Mouse (Mus musculus) retina, postnatal 7 days (tissue): ENCODE results near the gene Cd44.

Experiments
- DNase-seq: peaks from one replicate; pipeline ENCODE4 v3.0.0-alpha.2; 2012; ENCODE audit warnings: low read depth, low spot score

Gene Cd44

DNA sequence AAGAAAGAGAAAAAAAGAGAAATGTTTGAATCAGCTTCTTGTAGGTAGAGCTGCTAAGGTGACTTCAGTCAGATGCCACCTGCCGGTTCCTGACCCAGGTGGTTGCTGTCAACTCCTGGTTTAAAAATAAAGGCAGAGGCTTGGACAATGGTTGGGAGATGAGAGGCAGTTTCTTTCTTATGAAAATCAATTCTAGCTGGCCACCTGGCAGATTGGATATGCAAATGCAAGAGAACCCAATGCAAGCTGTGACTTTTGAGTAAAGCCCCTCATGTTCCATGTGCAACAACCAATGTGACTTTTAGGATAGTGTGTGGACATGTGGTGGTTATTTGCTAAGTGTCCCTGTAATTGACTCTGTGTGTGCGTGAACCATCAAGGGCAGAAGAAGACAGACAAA is 33.0 kb downstream of the Cd44 start:
- no peak for DNase-seq

- no peak for DNase-seq
Measured at GRCm38 (mm10) chr2:102867396-102868088, 33.9 kb downstream of the Cd44 start.

GRCm38 (mm10) chr2:102866594-102866993 is 34.9 kb downstream of the Cd44 start:
- no peak for DNase-seq

DNA sequence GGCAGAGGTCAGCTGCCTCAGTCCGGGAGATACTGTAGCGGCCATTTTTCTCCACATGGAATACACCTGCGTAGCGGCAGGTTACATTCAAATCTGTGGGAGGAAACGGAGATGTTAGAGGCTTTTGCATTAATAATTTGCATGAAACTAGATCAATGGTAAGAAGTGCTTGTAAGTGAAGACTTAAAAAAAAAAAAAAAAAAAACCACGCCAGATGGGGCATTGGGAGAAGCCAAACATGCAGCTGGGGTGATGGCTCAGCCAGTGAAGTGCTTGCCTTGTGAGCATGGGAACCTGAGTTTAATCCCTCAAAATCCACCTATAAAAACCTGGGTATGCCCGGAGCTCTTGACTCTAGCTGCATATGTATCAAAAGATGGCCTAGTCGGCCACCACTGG is 36.1 kb downstream of the Cd44 start:
- DNase-seq, result no peak

- no peak for DNase-seq
Measured at GRCm38 (mm10) chr2:102864695-102865353, 36.6 kb downstream of the Cd44 start.

GRCm38 (mm10) chr2:102864036-102864435 is 37.4 kb downstream of the Cd44 start:
- no peak for DNase-seq

- no peak for DNase-seq
Measured at GRCm38 (mm10) chr2:102863583-102863982, 37.9 kb downstream of the Cd44 start.

DNA sequence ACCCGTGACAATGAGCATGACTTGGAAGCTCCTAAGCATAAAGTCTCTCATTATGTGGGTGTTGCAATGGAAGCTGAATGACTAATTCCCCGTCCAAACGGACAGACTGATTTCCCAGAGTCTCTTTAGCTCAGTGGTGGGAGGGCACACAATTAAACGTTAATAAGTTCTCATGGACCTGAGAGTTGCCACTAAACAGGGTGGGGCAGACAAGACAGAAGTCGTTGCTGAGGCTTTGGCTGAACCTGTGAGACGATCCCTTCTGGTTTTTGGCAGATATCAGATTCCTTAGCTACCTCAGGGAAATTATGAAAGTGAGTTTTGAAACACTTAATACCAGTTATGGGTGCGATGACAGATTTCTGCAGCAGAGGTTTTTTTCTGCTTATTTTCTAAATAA is 38.8 kb downstream of the Cd44 start:
- no peak for DNase-seq

- DNase-seq, result no peak
Measured at GRCm38 (mm10) chr2:102858271-102858670, 43.2 kb downstream of the Cd44 start.

- DNase-seq, result no peak
Measured at GRCm38 (mm10) chr2:102853297-102853696, 48.2 kb downstream of the Cd44 start.

- DNase-seq, result no peak
Measured at GRCm38 (mm10) chr2:102851936-102852477, 49.5 kb downstream of the Cd44 start.

GRCm38 (mm10) chr2:102850026-102850425 is 51.4 kb downstream of the Cd44 start:
- DNase-seq, result no peak

GRCm38 (mm10) chr2:102848811-102849433 is 52.5 kb downstream of the Cd44 start:
- DNase-seq, result no peak

- DNase-seq, result no peak
Measured at GRCm38 (mm10) chr2:102841231-102841630, 60.2 kb downstream of the Cd44 start.

DNA sequence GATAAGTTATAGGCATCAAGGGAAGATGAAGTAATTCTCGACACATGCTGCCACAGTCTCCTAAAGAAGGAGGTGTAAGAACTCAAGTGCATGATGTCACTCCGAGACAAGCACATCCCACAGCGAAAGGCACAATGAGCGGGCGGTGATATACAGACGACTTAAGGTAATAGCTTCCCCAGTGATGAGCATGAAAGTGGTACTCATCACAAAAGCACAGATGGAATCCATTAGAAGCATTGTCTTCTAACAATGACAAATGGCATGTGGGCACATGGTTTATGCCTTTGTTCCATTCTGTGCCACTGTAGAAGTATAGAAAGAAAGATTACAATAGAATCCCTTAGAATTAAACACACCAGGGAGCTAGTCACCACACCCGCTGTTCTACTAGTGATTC is 63.3 kb downstream of the Cd44 start:
- no peak for DNase-seq

GRCm38 (mm10) chr2:102831547-102831946 is 69.9 kb downstream of the Cd44 start:
- no peak for DNase-seq

- DNase-seq, result no peak
Measured at GRCm38 (mm10) chr2:102829201-102829600, 72.3 kb downstream of the Cd44 start.

DNA sequence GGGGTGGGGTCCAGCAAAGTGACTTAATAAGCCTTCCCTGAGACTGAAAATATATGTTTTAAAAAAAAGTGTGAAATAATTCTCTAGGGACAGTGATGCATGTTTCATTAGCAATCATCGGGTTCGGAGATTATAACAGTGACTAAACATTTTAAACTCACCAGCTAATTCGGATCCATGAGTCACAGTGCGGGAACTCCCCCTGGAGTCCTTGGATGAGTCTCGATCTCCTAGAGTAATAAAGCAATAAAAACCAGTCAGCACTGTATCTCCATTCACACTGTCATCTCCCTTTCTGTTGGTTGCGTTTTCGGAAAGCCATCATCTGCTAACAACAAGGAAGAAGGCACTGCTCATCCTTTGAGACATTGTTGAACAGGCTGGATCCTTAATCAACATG is 73.1 kb downstream of the Cd44 start:
- no peak for DNase-seq

DNA sequence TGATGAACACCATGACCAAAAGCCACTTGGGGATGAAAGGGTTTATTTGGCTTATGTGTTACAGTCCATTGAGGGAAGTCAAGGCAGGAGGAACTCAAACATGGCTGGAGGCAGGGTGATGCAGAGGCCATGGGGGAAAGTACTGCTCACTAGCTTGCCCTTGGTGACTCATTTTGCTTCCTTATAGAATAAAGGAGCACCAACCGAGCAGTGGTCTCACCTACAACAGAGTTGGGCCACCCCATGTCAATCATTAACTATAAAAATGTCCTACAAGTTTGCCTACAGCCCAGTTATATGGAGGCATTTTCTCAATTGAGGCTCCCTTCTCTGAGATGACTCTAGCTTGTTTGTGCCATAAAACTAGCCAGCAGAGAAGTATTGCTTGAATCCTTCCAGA is 73.6 kb downstream of the Cd44 start:
- no peak for DNase-seq

DNA sequence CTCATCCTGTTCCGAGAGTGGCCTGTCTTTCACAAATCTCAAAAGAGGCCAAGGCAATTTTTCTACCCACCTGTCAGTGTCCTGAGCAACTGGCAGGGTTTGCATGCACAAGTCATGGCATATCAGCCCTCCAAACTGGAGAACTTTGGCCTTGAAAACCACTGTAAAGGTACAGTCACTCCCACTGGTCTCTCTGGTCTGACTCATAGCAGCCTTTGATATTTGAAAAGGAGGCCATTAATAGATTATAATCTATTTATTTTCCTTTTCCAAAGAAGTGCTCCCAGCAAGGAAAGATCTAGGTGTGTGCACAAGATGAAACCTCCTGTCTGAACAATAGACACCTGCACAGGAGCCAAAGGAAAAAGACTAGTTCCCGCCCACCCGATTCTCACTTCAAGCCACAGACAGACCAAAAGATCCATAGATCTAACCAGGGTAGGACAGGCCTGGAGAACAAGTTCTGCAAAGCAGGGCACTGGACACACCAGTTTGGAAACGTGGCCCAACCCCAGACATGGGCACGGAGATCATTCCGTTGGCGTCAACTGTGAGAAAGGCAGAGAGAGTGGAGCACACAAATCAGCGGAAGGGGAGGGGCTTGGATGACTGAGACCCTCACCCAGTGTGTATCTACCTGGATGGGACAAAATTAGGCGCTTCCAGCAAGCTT is 75.4 kb downstream of the Cd44 start:
- DNase-seq, result no peak

GRCm38 (mm10) chr2:102822036-102822435 is 79.4 kb downstream of the Cd44 start:
- DNase-seq, result no peak

DNA sequence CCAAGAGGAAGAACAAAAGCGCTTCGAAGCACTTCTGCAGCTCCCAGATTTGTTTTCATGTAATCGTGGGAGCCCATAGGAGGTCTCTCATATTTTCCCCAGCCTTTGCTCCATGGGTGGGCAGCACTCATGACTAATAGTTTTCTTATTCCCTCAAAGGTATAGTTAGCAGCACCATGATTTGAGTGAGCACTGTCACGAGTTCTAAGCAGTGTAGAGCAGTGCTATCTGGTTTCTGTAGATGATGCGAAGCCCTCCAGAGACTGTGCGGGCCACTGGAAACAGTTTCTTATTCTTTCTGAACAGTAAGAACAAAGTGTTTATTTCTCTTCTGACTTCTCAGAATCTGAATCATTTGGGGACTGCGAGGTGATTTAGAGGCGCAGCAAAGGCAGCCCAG is 80.7 kb downstream of the Cd44 start:
- DNase-seq, result no peak
